Mouse (Mus musculus): ENCODE measurements at regions not wholly inside any gene's neighbourhood (a gene's known extent, or its start where the extent isn't known, plus 50 kb on each side); places are given as distances from the start of the nearest gene placed in this dataset.

GRCm38 (mm10) chr13:28483727-28484126 is 226.4 kb downstream of the Gm11361 start:
- no peak overlapping the region for H3K4me2 ChIP-seq (replicated peaks; ENCODE audit: low read depth, low read length)
- H3K27ac ChIP-seq (ENCODE audit: low read length) = no peak overlapping the region
- H3K27me3 ChIP-seq (replicated peaks; ENCODE audit: insufficient read depth, low read length) = no peaks in the 10 kb centered on the region
- WGBS = 65% methylated on average over 3 of the region's 3 CpGs
- no peak overlapping the region for H3K4me3 ChIP-seq (ENCODE audit: low read depth, low read length)
- no peaks in the 10 kb centered on the region for H3K4me1 ChIP-seq (ENCODE audit: insufficient read depth, low read depth, low read length)
- ATAC-seq = no peak
- TF ChIP-seq CTCF (IDR thresholded peaks at IDR 0.05) (no peak), EP300 (IDR thresholded peaks at IDR 0.05) (no peak)
- H3K9ac ChIP-seq (replicated peaks; ENCODE audit: low read depth) = no peak overlapping the region
- H3K9me3 ChIP-seq (ENCODE audit: low read length) = no peaks in the 10 kb centered on the region
- no peaks in the 10 kb centered on the region for H3K36me3 ChIP-seq (ENCODE audit: insufficient read depth, low read length)
- DNase-seq (ENCODE audit: low spot score) = no peak

- DNase-seq (ENCODE audit: low spot score) = peak; percentile 18
- no peaks in the 10 kb centered on the region for H3K4me1 ChIP-seq (ENCODE audit: insufficient read depth, low read depth, low read length)
- no peak overlapping the region for H3K4me3 ChIP-seq (ENCODE audit: low read depth, low read length)
- no peaks in the 10 kb centered on the region for H3K9me3 ChIP-seq (ENCODE audit: low read length)
- H3K36me3 ChIP-seq (ENCODE audit: insufficient read depth, low read length) = no peaks in the 10 kb centered on the region
- TF ChIP-seq EP300 (IDR thresholded peaks at IDR 0.05) = no peak
- no peak for TF ChIP-seq CTCF (IDR thresholded peaks at IDR 0.05)
- H3K4me2 ChIP-seq (replicated peaks; ENCODE audit: low read depth, low read length) = no peak overlapping the region
- no peak overlapping the region for H3K9ac ChIP-seq (replicated peaks; ENCODE audit: low read depth)
- WGBS = 70% methylated on average over 7 of the region's 7 CpGs
- no peaks in the 10 kb centered on the region for H3K27me3 ChIP-seq (replicated peaks; ENCODE audit: insufficient read depth, low read length)
- H3K27ac ChIP-seq (ENCODE audit: low read length) = no peak overlapping the region
- ATAC-seq = peak; percentile 35
These were observed 224.1 kb downstream of the Gm11361 start for GRCm38 (mm10) chr13:28481224-28481965.

- H3K27me3 ChIP-seq (replicated peaks; ENCODE audit: insufficient read depth, low read length) = no peaks in the 10 kb centered on the region
- no peak overlapping the region for H3K4me2 ChIP-seq (replicated peaks; ENCODE audit: low read depth, low read length)
- 80% methylated on average over 2 of the region's 2 CpGs for WGBS
- no peaks in the 10 kb centered on the region for H3K9me3 ChIP-seq (ENCODE audit: low read length)
- no peaks in the 10 kb centered on the region for H3K36me3 ChIP-seq (ENCODE audit: insufficient read depth, low read length)
- ATAC-seq = no peak
- no peak overlapping the region for H3K9ac ChIP-seq (replicated peaks; ENCODE audit: low read depth)
- H3K27ac ChIP-seq (ENCODE audit: low read length) = no peak overlapping the region
- DNase-seq (ENCODE audit: low spot score) = no peak
- H3K4me3 ChIP-seq (ENCODE audit: low read depth, low read length) = no peak overlapping the region
- TF ChIP-seq EP300 (IDR thresholded peaks at IDR 0.05) = no peak
- TF ChIP-seq CTCF (IDR thresholded peaks at IDR 0.05) = no peak
- H3K4me1 ChIP-seq (ENCODE audit: insufficient read depth, low read depth, low read length) = no peaks in the 10 kb centered on the region
These were observed 208.8 kb downstream of the Gm11361 start for GRCm38 (mm10) chr13:28466151-28466550.

- H3K4me1 ChIP-seq (ENCODE audit: insufficient read depth, low read depth, low read length) = no peaks in the 10 kb centered on the region
- no peaks in the 10 kb centered on the region for H3K36me3 ChIP-seq (ENCODE audit: insufficient read depth, low read length)
- DNase-seq (ENCODE audit: low spot score) (no peak), ATAC-seq (no peak)
- TF ChIP-seq CTCF (IDR thresholded peaks at IDR 0.05) (no peak), EP300 (IDR thresholded peaks at IDR 0.05) (no peak)
- no peak overlapping the region for H3K4me2 ChIP-seq (replicated peaks; ENCODE audit: low read depth, low read length)
- H3K9me3 ChIP-seq (ENCODE audit: low read length) = no peaks in the 10 kb centered on the region
- H3K27ac ChIP-seq (ENCODE audit: low read length) = no peak overlapping the region
- no peaks in the 10 kb centered on the region for H3K27me3 ChIP-seq (replicated peaks; ENCODE audit: insufficient read depth, low read length)
- WGBS = 55% methylated on average over 2 of the region's 2 CpGs
- no peak overlapping the region for H3K4me3 ChIP-seq (ENCODE audit: low read depth, low read length)
- no peak overlapping the region for H3K9ac ChIP-seq (replicated peaks; ENCODE audit: low read depth)
These were observed 208.0 kb downstream of the Gm11361 start for GRCm38 (mm10) chr13:28465187-28465880.

GRCm38 (mm10) chr13:28461281-28461680 is 204.0 kb downstream of the Gm11361 start:
- no peaks in the 10 kb centered on the region for H3K9me3 ChIP-seq (ENCODE audit: low read length)
- no peak for DNase-seq (ENCODE audit: low spot score)
- TF ChIP-seq EP300 (IDR thresholded peaks at IDR 0.05) = no peak
- no peak for TF ChIP-seq CTCF (IDR thresholded peaks at IDR 0.05)
- no peaks in the 10 kb centered on the region for H3K36me3 ChIP-seq (ENCODE audit: insufficient read depth, low read length)
- no peak overlapping the region for H3K4me2 ChIP-seq (replicated peaks; ENCODE audit: low read depth, low read length)
- no peak overlapping the region for H3K4me3 ChIP-seq (ENCODE audit: low read depth, low read length)
- H3K27me3 ChIP-seq (replicated peaks; ENCODE audit: insufficient read depth, low read length) = no peaks in the 10 kb centered on the region
- no peak for ATAC-seq
- H3K4me1 ChIP-seq (ENCODE audit: insufficient read depth, low read depth, low read length) = no peaks in the 10 kb centered on the region
- no peak overlapping the region for H3K9ac ChIP-seq (replicated peaks; ENCODE audit: low read depth)
- H3K27ac ChIP-seq (ENCODE audit: low read length) = no peak overlapping the region
- WGBS = 79% methylated on average over 10 of the region's 10 CpGs

GRCm38 (mm10) chr13:28457403-28457802 is 200.1 kb downstream of the Gm11361 start:
- no peaks in the 10 kb centered on the region for H3K36me3 ChIP-seq (ENCODE audit: insufficient read depth, low read length)
- no peaks in the 10 kb centered on the region for H3K9me3 ChIP-seq (ENCODE audit: low read length)
- TF ChIP-seq CTCF (IDR thresholded peaks at IDR 0.05) (no peak), EP300 (IDR thresholded peaks at IDR 0.05) (no peak)
- no peak overlapping the region for H3K4me3 ChIP-seq (ENCODE audit: low read depth, low read length)
- 86% methylated on average over 3 of the region's 3 CpGs for WGBS
- DNase-seq (ENCODE audit: low spot score) (no peak), ATAC-seq (no peak)
- no peak overlapping the region for H3K4me2 ChIP-seq (replicated peaks; ENCODE audit: low read depth, low read length)
- no peak overlapping the region for H3K27ac ChIP-seq (ENCODE audit: low read length)
- no peaks in the 10 kb centered on the region for H3K27me3 ChIP-seq (replicated peaks; ENCODE audit: insufficient read depth, low read length)
- no peaks in the 10 kb centered on the region for H3K4me1 ChIP-seq (ENCODE audit: insufficient read depth, low read depth, low read length)
- no peak overlapping the region for H3K9ac ChIP-seq (replicated peaks; ENCODE audit: low read depth)

Data from lung, postnatal 0 days (tissue).